Mouse (Mus musculus) ovary, postnatal 10 days (tissue): ENCODE results near the gene Usp20.
A peak's percentile ranks its signal among the peaks of the same experiment; 100 is the strongest.
"Not testable (repeated sequence)": the region's sequence is repeated elsewhere in the genome, so short reads cannot be mapped to it uniquely, and the experiment has no call there.

ENCODE experiments used
- DNase-seq: peaks from one replicate; pipeline ENCODE4 v3.0.0; 2022; ENCODE audit warnings: low spot score

Gene Usp20

DNA sequence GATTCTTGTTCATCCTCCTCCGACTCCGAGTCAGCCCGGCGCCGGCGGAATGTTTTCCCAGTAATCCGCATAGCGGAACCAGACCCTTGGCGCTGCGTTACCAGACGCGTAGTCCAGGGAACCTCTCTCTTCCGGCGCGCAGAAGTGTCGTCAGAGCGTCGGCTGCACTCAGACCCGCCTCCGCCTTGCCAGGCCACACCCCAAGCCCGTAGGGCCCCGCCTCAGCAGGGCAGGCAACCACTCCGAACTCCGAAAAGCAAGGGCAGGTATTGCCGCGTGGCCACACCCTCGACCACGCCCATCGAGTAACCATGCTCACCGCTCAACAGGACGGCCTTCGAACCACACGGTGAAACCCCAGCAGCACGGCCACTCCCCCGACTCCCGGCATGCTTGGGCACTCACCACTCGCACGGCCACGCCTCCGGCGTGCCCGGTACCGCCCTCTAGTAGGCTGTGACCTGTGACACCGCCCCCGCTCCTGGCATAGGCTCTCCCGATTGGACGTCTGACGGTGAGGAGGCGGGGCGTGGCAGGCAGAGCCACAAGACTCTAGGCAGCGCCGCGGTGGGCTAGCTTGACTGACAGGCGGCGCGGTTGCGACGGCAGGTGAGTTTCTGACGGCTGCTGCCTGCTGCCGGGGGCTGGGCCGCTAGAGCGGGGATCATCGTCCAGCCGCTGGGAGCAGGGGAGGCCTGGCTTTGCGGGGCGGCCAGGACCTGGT is at the start of gene Usp20, which contains the start of gene BC005624:
TSS of gene Usp20 (plus strand) at position 490 of the 724 bp plus-strand sequence.
TSS of gene BC005624 (minus strand) at position 412 of the 724 bp plus-strand sequence.
- peak; percentile 95 for DNase-seq

DNA sequence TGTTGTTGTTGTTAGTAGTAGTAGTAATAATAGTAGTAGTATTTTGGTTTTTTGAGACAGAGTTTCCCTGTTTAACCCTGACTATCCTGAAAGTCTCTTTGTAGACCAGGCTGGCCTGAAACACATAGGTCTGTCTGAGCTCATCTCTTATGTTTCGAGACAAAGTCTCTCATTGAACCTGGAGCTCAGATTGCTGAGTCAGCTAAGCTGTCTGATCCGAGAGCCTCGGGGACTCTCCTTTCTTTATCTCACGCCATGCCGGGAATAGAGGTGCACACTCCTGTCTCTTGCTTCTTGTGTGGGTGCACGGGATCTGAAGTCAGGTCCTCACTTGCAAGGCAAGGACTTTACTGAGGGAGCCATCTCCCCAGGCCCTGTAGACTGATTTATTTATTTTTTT is 49.0 kb upstream of the Usp20 start:
- DNase-seq: no peak

DNA sequence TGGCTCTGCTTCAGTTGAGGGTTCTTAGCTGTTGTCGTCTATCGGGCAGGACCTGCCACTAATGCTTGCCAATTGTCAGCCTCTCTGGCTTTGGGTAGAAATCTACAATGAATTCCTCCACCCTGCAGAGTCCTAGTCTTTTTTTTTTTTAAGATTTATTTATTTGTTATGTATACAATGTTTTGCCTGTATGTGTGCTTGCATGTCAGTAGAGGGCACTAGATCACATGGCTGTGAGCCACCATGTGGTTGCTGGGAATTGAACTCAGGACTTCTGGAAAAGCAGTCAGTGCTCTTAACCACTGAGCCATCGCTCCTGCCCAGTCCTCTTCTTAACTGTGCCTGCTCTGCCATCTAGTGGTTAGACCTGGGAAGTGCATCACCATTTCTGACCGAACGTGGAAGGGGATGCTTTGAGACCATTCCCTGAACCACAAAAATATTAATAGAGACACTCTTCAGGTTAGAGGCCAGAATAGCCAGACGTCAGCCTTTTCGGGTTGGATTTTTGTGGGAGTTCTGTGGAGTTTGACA is 48.1 kb upstream of the Usp20 start:
- DNase-seq: peak; percentile 53

DNA sequence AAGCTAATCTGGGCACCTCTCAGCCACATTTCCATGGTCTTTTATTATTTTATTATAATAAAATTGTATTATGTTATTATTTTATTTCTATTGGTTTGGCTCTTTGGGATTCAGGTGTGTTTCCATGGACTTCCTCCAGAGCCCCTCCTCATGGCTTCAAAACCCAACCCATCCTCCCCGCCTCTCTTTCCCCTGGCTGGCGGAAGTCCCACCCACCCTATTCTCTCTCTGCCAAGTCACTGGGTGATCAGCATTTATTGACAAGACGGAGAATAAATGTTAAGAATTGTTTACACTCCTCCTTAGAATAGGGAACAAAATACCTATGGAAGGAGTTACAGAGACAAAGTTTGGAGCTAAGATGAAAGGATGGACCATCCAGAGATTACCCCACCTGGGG is 45.3 kb upstream of the Usp20 start:
- no peak for DNase-seq

DNA sequence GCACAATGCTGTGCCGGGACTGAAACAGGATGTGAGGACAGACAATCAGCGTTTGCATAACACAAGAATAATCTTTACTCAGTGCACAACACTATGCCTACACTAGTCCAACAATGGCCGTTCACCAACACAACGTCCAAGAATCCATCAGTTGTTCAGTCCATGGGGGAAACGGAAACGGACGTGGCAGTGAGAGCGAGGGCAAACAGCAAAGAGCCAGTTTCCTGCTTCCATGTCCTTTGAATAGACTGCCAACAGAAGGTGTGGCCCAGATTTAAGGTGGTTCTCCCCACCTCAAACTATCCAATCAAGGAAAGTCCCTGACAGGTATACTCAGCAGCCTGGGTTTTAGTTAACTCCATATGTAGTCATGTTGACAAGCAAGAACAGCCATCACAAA is 44.3 kb upstream of the Usp20 start:
- no peak for DNase-seq

DNA sequence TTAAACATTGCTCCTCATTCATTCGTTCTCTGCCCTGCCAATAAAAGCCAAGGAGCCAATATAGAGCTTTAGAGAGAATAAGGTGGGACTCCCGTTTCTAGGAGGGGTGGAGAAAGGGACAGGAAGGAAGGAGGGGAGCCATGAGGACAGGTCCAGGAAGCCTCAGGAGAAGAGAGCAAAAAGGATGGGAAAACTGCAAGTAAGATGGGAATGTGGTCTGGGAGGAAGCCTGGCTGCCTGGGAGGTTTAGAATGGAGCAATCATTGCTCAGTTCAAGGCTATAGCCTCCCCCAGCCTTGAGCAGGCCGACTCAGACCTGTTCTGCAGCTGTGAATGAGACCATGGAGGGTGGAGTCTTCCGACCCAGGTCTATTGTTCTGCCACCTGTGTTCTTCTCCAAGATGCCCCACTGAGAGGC is 43.5 kb upstream of the Usp20 start:
- no peak for DNase-seq

DNA sequence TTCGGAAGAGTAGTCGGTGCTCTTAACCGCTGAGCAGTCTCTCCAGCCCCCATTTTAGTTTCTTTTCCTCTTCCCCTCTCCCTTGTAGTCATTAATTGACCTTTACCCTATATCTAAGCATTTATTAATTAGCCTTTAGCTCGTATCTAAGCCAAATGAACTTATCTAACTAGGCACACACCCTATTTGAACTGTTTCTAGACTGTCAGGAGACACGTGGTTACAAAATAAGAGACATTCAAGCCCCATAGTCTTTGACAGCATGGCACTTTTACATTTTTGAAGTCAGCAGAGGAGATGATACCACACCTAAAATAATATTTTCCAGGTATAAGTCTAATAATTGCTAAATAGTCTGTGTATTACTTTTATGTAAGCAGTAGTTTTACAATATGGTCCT is 40.5 kb upstream of the Usp20 start:
- no peak for DNase-seq

DNA sequence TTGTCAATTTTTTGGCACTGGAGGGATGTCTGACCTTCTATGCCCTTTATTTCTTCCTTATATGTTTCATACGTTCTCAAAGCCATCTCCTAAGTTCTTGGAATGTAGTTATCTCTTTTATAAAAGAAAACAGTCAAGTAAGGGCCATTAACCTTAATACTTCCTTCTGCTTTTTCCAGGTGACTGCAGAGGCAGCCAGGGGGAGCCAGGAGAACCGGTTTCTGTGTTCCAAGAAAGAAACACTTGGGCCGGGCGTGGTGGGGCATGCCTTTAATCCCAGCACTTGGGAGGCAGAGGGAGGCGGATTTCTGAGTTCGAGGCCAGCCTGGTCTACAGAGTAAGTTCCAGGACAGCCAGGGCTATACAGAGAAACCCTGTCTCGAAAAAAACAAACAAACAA is 40.0 kb upstream of the Usp20 start:
- not testable (repeated sequence) for DNase-seq

DNA sequence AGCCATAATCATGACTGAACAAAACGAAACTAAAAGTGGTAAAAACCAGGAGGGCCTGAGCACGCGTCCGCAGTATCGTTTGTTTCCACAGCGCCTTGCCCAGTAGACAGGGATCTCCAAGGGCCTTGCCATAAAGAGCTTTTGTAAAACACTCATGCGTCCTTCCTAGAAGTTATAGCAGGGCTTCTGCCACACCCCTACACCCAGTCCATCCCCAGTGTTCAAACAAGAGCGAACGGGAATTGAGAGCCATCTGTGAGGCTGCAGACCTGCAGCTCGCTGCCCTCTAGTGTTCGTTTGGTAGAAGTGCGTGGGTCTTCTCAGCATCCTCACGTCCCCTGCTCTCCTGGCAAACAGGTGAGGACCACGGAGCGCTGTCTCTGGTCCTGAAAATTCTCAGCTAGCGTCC is 39.5 kb upstream of the Usp20 start:
- DNase-seq: no peak

DNA sequence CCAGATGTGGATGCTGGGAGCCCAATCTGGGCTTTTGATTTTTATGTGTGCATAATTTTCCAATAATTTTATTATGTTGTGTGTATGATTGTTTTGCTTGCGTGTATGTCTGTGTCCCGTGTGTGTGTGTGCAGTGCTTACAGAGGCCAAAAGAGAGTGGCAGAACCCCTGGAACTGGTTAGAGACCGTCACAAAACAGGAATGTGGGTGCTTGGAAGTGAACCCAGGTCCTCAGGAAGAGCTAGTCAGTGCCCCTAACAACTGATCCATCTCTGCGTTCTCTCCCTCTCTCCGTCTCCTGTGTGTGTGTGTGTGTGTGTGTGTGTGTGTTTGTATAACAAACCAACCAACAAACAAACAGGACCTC is 29.6 kb upstream of the Usp20 start:
- no peak for DNase-seq

DNA sequence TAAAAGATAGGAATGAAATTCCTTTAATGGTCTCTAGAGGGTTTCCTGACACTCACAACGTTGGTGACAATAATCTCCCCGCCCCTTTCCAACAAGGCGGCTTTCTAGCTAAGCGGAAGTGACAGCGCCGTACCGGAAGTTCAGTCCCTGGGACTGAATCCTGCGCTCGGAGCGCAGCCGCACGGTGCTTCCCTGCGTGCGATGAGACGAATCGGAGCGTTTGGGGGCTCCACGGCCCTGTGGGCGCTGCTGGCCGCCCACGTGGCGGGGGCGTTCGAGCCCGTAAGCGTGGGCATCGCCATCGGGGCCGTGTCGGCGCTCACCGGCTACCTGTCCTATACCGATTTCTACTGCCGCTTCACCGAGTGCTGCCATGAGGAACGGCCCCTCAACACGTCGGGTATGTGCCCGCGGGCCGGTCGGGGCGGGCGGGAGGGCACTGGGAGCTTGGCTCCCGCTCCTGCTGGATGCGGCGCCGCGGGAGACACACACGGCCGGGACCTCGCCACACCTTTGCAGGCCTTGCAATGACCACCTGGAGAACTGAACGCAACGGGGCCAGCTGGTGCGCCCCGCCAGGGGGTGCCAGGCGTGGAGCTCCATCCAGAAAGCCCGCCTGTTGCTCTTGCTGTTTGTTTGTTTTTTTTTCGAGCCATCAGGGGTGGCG is 29.1 kb upstream of the Usp20 start, which contains the start of gene Tor1b:
TSS of gene Tor1b (plus strand) at position 136 of the 667 bp plus-strand sequence.
- peak; percentile 45 for DNase-seq

DNA sequence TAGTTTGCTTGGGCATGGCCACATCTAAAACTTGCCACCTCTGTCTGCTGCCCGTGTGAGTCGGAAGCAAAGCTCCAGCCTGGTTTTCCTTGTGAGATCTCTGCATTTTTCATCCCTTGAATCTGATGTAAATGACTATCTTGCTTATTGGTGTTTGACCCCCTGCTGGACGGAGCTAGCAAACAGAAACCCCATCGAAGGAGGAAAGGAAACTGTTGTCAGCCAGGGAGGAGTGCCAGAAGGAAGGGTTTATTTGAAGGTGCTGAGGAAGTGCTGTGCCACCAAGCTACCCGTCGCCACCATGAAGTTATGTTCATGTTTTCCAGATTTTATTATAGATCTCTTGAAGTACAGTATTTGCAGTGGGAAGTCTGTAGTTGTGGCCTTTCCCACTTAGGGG is 27.3 kb upstream of the Usp20 start:
- no peak for DNase-seq

DNA sequence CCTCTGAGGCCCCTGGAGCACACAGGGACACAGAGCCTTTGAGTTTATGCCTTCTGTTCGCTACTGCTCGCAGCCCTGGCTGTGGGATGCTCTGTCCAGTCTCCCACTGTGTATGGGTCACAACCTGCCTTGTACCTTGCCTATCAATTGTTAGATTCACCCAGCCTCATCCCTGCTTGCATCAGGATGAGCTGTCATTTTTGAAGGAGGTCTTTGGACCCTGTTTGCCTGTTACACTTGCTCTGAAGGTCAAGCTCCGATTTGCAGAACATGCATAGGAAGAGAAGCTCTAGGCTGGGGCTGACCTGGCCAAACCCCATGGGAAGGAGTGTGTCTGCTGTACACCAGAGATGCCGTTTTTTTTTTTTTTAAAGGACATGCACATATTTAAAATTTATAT is 24.6 kb upstream of the Usp20 start:
- DNase-seq: no peak

DNA sequence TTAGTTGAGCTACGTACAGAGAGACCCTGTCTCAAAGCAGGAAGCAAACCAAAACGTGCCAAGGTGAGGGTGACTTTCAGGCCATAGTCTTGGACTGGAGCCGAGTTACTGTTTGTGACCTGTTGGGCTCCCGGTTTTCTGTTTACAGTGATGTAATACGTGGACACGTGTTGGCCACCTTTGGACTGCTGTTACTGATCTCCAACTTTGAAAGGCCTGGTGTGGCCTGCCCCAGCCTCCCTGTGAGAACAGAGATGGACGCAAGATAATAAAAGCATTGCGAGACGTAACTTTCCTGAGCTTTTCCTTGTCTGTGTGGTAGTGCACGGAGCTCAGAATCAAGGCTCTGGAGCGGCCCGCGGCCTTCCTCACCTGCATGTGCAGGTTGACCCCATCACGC is 23.4 kb upstream of the Usp20 start:
- no peak for DNase-seq

DNA sequence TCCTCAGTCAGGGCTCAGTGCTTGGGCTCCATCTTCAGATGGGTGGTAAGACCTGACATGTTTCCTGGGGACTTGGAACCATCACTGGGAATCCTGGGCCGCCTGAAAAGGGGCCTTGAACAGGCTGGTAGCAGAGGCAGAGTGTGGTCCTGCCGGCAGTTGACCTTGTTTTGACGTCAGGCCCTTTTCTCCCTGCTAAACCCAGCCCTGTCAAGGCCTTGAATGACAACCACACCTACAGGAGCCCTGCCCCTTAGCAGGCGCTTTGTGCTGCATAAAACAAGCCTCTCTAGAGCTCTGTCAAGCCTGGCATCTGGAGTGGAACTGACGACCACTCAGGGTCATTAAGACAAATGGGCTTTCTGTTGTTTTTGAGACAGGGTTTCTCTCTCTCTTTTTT is 22.2 kb upstream of the Usp20 start:
- DNase-seq: no peak

DNA sequence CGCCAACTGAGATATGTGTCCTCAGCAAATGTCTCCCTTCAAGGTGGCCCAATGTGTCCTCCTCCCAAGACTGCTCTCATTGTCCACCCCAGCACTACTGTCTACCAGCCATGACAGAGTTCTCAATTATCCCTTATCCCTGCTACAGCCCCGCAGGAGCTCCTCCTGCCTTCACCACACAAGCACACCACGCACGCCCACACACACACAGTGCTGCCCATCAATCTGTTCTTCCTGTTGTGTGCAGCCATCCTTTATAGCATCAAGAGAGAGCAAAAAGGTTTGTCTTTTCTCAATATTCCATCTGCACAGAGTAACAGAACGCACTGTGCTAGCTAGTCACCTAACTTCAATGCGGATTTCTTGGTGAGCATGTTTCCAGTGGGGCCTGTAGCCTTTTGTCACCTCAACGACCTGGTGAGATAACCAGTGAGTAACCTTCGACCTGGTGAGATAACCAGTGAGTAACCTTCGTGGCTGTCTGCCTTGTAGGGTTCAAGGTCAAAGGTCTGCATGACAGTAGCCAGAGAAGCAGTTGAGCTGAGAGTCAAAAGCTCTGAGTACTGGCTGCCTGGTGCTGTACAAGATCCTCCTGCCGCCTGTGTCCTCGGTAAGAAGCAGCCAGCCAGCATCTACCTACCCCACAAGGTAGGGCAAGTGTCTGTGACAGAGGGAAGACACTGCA is 19.4 kb upstream of the Usp20 start:
- no peak for DNase-seq

DNA sequence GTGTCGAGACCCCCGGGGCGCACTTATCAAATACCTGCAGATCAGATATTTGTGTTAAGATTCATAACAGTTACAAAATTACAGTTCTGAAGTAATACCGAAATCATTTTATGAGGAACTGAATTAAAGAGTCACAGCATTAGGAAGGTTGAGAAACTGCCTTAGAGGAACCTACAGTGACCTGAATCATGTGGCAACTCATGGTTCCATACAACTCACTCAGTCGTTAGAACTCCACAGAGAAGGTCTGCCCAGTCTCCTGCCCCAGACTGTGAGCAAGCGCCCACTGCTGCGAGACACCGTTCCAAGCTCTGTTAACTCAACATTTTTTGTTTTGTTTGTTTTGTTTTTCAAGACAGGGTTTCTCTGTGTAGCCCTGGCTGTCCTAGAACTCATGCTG is 16.5 kb upstream of the Usp20 start:
- no peak for DNase-seq

DNA sequence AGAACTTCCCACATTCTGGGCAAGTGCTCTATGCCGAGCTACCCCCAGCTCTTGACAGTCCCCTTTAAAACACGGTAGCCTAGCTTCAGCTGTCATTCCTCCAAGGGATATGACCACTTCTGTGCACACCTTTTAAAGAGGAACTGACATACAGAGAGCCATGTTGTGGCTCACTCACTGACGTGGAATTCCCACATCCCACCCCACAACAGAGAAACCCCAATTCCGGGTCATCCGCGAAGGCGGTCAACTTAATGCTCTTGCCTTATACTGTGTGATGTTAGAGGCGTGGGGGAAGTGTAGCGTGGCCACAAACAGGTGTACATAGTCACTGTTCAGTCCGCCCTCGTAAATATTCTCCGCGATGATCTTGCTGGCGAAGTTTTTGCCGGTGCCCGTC is 15.3 kb upstream of the Usp20 start:
- DNase-seq: no peak

DNA sequence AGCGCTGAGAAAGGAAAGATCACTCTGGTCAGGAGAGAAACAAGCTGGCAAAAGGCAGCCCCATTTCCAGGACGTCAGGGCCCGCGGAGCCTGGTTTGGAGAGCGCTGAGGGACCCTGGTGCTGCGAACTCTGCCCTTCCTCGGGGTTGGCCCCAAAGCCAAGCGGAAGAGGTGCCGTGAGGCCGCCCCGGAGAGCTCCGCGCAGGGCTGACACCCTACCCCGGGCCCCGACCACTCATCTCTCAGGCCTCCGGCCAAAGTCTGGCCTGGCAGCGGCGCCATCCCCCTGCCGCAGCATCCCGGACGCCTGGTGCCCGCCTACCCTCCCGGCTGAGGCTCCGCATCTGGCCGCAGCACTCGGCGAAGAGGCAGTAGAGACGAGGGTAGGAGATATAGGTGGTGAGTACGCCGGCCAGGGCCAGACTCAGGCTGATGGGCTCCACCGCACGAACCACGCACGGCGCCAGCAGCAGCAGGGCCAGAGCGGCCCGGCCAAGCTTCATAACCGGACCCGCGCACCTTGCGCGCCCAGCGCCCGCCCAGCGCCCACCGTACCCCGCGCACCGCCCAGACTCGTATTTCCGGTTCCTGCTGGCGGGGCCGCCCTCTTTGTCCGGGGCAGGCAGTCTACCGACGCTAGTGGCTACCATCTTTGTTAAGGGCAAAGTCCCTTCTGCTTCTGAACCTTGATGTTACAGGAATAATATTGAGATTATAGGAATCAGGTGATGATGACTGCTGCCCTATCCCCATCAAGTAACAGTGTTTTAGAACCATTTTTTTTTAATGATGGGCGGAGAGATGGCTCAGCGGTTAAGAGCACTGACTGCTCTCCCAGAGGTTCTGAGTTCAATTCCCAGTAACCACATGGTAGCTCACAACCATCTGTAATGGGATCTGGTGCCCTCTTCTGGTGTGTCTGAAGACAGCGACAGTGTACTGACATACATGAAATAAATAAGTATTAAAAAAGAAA is 14.4 kb upstream of the Usp20 start, which contains the start of gene Tor1a:
TSS of gene Tor1a (minus strand) at position 582 of the 976 bp plus-strand sequence.
- DNase-seq: peak; percentile 68

DNA sequence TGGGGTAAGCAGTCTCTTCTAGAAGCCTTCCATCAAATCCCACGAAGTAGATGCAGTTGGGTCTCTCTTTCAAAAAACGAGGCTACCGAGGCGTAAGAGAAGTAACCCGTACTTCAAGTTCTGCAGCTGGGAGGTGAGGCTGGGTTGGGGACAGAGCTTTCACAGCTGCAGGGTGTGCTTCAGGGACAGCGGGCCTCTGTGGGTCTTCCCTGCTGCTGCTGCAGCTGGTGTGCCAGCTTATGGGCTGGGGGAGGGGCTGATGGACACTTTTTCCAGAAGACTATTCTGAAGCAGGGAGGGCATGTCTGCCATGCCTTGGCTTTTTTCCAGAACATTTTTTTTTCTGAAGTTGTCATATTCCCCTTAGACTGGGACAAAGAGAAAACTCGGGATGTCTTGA is 945 bp downstream of the Usp20 start:
- no peak for DNase-seq
